Mouse (Mus musculus) kidney, adult 2 months (tissue): ENCODE results near the gene Cerkl. TPM values are rescaled to one million over a fixed set of nuclear protein-coding genes. Genes with fewer than 3 reads are reported as not detected.

ENCODE experiments used
- DNase-seq: peaks from one replicate; pipeline ENCODE4 v3.0.0; 2021
- H3K27ac ChIP-seq: fragments of 200-500 bp; 2 replicates; pipeline ENCODE4 v1.5.1; 2012; ENCODE audit warnings: low read depth, low read length, control low read depth, inconsistent platforms; ENCODE audit not compliant: insufficient read depth
- H3K27me3 ChIP-seq: fragments of 200-500 bp; replicated peaks from 2 replicates; pipeline ENCODE4 v1.6.1; 2012; ENCODE audit warnings: mild to moderate bottlenecking, moderate library complexity, low read length, inconsistent platforms; ENCODE audit not compliant: control insufficient read depth, insufficient read depth
- H3K36me3 ChIP-seq: fragments of 200-500 bp; 2 replicates; pipeline ENCODE4 v1.6.1; 2012; ENCODE audit warnings: mild to moderate bottlenecking, moderate library complexity, low read length, inconsistent platforms; ENCODE audit not compliant: control insufficient read depth, insufficient read depth
- H3K4me1 ChIP-seq: fragments of 200-500 bp; 2 replicates; pipeline ENCODE4 v1.6.1; 2011; ENCODE audit warnings: low read length; ENCODE audit not compliant: control insufficient read depth, insufficient read depth
- H3K4me3 ChIP-seq: fragments of 200-500 bp; 2 replicates; pipeline ENCODE4 v1.5.1; 2011; ENCODE audit warnings: mild to moderate bottlenecking, low read depth, low read length, control low read depth; ENCODE audit not compliant: insufficient read depth
- CTCF ChIP-seq: fragments of 200-500 bp; conservative IDR thresholded peaks from 2 replicates; pipeline ENCODE4 v1.5.1; 2011; ENCODE audit warnings: low read depth, mild to moderate bottlenecking, control low read depth, low read length, moderate library complexity, mixed read lengths; ENCODE audit not compliant: insufficient read depth, insufficient read length
- POLR2A ChIP-seq: fragments of 200-500 bp; IDR thresholded peaks from one replicate; pipeline ENCODE4 v1.6.1; 2011; ENCODE audit warnings: low read depth, low read length, control low read depth
- WGBS: fragments of 180-500 bp; shearing (Covaris S2); methylation state at CpG from one replicate; pipeline ENCODE4 v1.1.7; 2018; 5-methylcytosine and 5-hydroxymethylcytosine counted together
- polyA plus RNA-seq: library from polyadenylated mRNA; depleted of rRNA; stranded (reverse); fragments of >200 nt; gene quantifications from 2 replicates; pipeline ENCODE4 v1.2.3, GENCODE M21; 2012

Cerkl gene
- polyA plus RNA-seq, 1 experiment = 1.0 TPM

DNA sequence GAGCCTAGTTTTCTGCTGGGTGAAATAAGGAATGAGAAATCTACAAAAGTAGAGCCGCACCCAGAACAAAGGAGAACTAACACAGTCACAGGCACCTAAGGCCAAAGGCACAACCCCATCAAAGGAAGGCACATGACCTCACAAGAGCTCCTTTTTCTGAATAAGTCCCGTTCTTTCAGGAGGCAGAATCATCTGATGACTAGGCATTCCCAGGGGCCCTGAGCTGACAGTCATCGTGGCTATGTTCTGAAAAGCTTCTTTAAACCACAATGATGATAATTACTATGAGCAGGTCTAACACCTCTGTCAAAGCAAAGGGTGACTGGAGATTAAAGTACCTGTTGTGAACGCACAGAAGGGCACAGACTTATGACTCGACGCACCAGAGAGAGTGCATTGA, 92.7 kb downstream of the Cerkl start:
- Histone ChIP-seq H3K27ac (no peak overlapping the region), H3K36me3 (no peaks in the 10 kb centered on the region), H3K4me1 (no peaks in the 10 kb centered on the region), H3K4me3 (no peak overlapping the region), H3K27me3 (no peaks in the 10 kb centered on the region)
- 77% methylated on average over 6 of the region's 6 CpGs for WGBS
- DNase-seq = no peak
- TF ChIP-seq CTCF (no peak), POLR2A (no peak)

DNA sequence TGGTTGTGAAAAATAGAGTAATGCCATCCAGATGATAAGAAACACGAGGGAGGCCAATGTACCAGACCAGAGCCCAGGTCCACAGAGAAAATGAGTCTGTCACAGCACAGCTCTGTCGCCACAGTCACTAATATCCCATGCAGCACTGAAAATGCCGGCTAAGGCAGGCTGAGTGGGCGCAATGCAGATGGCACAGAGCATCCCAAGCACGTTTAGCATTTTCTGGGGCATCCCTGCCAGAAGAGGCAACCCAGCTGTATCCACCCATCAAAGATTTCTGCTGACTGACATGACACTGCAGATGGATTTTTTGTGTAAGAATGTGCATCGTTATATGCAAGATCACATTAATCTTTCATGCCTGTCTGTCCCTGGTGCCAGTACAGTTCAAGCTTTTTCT, 94.6 kb downstream of the Cerkl start:
- no peaks in the 10 kb centered on the region for H3K4me1 ChIP-seq
- no peaks in the 10 kb centered on the region for H3K27me3 ChIP-seq
- no peak overlapping the region for H3K4me3 ChIP-seq
- H3K27ac ChIP-seq = no peak overlapping the region
- no peaks in the 10 kb centered on the region for H3K36me3 ChIP-seq
- no peak for DNase-seq
- WGBS = 77% methylated on average over 6 of the region's 6 CpGs
- TF ChIP-seq POLR2A = no peak
- TF ChIP-seq CTCF = no peak

DNA sequence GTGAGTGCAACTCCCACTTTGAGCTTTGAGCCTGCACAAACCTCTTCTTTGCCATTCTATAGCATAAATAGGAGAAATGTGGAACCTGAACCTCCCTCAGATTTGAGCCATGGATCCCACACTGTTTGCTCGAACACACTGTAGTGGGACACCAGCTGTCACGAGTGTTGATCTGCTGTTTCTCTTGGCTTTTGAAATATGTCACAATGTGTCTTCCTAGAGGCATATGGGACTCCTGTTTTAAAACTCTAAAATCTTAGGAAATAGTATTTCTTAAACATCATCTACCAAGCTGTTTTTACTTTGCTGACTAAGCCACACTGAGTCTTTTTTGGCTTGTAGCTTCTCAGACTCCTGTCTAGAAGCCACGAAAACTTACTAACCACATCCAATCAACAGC, 98.8 kb downstream of the Cerkl start:
- Histone ChIP-seq H3K4me3 (no peak overlapping the region), H3K27ac (no peak overlapping the region), H3K4me1 (no peaks in the 10 kb centered on the region), H3K27me3 (no peaks in the 10 kb centered on the region), H3K36me3 (no peaks in the 10 kb centered on the region)
- 89% methylated on average over 3 of the region's 3 CpGs for WGBS
- no peak for DNase-seq
- TF ChIP-seq POLR2A (no peak), CTCF (no peak)

DNA sequence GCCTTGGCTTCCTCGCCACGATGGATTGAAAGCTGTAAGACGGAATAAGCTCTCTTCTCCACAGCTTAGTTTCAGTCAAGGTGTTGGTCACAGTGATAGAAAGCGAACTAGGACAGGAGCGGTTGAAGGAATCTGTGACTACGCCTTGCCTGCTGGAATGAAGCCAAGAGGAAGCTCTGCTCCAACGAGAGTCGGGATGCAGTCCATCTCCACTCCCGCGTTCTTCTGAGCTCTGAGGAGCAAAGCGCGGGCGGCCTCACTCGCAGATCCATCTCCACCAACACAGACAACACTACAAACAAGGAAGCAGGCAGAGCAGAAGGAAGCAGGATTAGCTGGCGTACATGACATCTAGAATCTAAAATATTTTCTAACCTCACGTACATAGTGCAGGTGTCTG, 101.8 kb downstream of the Cerkl start:
- WGBS = 86% methylated on average over 16 of the region's 16 CpGs
- H3K36me3 ChIP-seq = no peaks in the 10 kb centered on the region
- no peaks in the 10 kb centered on the region for H3K27me3 ChIP-seq
- no peak overlapping the region for H3K27ac ChIP-seq
- no peak overlapping the region for H3K4me3 ChIP-seq
- no peaks in the 10 kb centered on the region for H3K4me1 ChIP-seq
- TF ChIP-seq CTCF (no peak), POLR2A (no peak)
- no peak for DNase-seq

DNA sequence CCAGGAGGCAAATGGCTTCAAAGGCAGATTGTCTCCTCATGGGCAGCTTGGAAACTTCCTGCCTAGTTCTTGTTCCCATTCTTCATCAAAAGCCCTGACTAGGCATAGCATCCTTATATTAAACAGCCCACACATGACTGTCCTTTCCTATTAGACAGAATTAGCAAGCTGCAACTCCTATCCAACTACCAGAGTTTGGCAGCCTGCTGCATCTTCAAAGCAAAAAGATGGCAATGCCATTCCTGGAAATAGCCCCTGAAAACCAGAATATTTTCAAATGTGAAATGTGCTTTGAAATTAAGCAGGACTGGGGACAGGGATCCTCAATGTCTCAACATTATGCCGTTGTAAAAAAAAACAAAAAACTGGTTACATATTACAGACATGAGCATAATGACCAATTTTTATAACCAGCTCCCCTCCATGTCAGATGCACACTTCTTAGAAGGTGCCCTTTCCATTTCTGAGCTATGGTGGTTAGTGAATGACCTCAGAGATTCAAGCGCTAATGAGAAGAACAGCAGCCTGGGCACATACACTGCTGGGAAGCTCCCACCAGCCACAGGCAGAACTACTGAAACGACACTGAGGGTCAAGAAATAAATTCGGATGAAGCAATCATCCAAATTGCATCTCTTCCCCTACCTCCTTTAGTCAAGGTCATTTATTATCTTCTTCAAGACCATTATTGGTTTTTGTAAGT, 104.3 kb downstream of the Cerkl start:
- Histone ChIP-seq H3K4me3 (no peak overlapping the region), H3K4me1 (no peaks in the 10 kb centered on the region), H3K36me3 (no peaks in the 10 kb centered on the region), H3K27ac (no peak overlapping the region), H3K27me3 (no peaks in the 10 kb centered on the region)
- DNase-seq = no peak
- 85% methylated on average over 4 of the region's 4 CpGs for WGBS
- TF ChIP-seq CTCF (no peak), POLR2A (no peak)

DNA sequence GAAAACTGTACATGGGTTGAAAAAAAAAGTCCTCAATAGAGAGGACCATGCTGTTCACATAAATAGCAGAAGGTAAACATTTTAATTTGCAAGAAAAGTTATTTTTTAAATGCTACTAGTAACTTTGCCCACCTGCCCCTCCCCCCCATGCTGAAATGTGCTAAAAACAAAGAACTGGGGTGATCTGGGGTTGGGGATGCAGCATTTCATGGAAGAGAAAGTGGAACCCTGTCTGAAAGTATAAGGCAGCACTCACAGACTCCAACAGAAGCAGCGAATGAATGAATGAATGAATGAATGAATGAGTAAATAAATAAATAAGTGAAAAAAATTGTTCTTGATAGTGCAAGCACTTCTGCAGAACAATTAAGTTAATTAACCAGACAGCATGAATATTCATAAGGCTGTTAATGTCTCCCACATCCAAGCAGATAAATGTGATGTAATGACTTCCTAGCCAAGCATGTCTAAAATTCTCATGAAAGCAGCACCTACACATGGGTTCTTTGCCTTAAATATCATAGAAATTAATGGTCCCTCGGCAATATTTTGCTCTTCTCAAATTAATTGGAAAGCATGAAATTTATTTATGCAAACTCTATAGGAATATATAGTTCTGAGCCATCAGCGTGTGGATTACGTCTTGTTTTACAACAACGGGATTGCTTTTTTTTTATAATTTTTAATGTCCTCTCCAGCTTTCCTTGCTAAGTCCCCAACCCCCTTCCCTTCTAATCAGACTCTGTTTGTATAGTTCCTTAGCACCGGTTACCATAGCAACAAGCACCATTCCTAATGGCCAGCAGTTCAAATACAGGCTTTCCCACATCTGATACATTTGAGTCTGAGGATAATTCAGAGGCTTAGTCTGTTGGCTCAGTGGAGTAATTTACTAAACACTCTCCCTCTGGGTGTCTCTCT, 105.1 kb downstream of the Cerkl start:
- DNase-seq = no peak
- Histone ChIP-seq H3K27me3 (no peaks in the 10 kb centered on the region), H3K27ac (no peak overlapping the region), H3K4me1 (no peaks in the 10 kb centered on the region), H3K36me3 (no peaks in the 10 kb centered on the region), H3K4me3 (no peak overlapping the region)
- no peak for TF ChIP-seq CTCF
- TF ChIP-seq POLR2A = no peak
- WGBS = 82% methylated on average over 6 of the region's 6 CpGs

DNA sequence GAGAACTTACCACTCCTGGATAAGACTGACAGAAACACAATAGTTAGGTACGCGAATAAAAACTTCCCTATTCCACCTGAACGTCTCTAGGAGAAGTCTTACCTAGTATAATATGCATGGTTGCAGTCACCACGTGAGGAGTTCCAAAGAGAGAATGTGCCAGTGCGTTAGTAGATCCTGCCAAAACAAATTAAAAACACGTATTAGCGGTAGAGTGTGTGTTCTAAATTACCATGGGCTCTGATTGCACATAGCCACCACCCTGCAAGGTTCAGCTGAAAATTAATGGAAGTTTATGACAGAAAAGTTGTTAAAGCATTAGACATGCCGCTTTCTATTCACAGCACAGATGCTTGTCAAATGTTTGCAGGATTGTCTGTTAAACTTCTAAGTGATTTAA, 113.5 kb downstream of the Cerkl start:
- TF ChIP-seq POLR2A (no peak), CTCF (no peak)

More for the DNA sequence above, 113.5 kb downstream of the Cerkl start:
- DNase-seq = no peak
- WGBS = 71% methylated on average over 8 of the region's 8 CpGs
- Histone ChIP-seq H3K4me3 (no peak overlapping the region), H3K27ac (no peak overlapping the region), H3K4me1 (no peaks in the 10 kb centered on the region), H3K27me3 (no peaks in the 10 kb centered on the region), H3K36me3 (no peaks in the 10 kb centered on the region)
